Mouse (Mus musculus) embryonic fibroblast, embryonic 13.5 days (primary cell): ENCODE data around the gene Nr2f6.

ENCODE experiments used
- CTCF ChIP-seq: IDR thresholded peaks from 2 replicates; pipeline ENCODE4 v1.5.1; 2011; ENCODE audit warnings: mild to moderate bottlenecking, control low read depth, low read length, moderate library complexity, borderline replicate concordance; ENCODE audit not compliant: insufficient read depth
- POLR2A ChIP-seq: IDR thresholded peaks from 2 replicates; pipeline ENCODE4 v1.6.1; 2011; ENCODE audit warnings: low read depth, mild to moderate bottlenecking, control low read depth, low read length, moderate library complexity

GRCm38 (mm10) chr8:71380178-71381171, 1.3 kb downstream of the Nr2f6 start:
- 0 out of 2 replicates have a peak, but pooled peaks have one; percentile 13 for TF ChIP-seq POLR2A
- TF ChIP-seq CTCF: no peak
